Mouse (Mus musculus) forebrain, postnatal 0 days (tissue): ENCODE measurements around the gene Col25a1. TPM values are rescaled to one million over a fixed set of nuclear protein-coding genes. Genes with fewer than 3 reads are reported as not detected.
A peak's percentile ranks its signal among the peaks of the same experiment; 100 is the strongest.

ENCODE experiments used
- ATAC-seq: fragments of 200-750 bp; cut with Nextera tagmentation; 2 replicates; pipeline ENCODE4 v1.8.0; 2017; ENCODE audit warnings: mild to moderate bottlenecking, moderate library complexity
- DNase-seq: peaks from one replicate; pipeline ENCODE4 v3.0.0-alpha.2; 2015
- H3K27ac ChIP-seq: fragments of 300-500 bp; sonication (generic); 2 replicates; pipeline ENCODE4 v1.5.1; 2014; ENCODE audit warnings: low read depth, mild to moderate bottlenecking, antibody characterized with exemption, low read length, moderate library complexity, mixed read lengths
- H3K27me3 ChIP-seq: fragments of 300-500 bp; sonication (generic); 2 replicates; pipeline ENCODE4 v1.6.1; 2014; ENCODE audit warnings: mild to moderate bottlenecking, low read length, mixed read lengths; ENCODE audit not compliant: insufficient read depth
- H3K36me3 ChIP-seq: fragments of 300-500 bp; sonication (generic); 2 replicates; pipeline ENCODE4 v1.6.1; 2014; ENCODE audit warnings: mild to moderate bottlenecking, moderate library complexity; ENCODE audit not compliant: insufficient read depth
- H3K4me1 ChIP-seq: fragments of 300-500 bp; sonication (generic); 2 replicates; pipeline ENCODE4 v1.6.1; 2014; ENCODE audit warnings: antibody characterized with exemption; ENCODE audit not compliant: insufficient read depth
- H3K4me2 ChIP-seq: fragments of 300-500 bp; sonication (generic); 2 replicates; pipeline ENCODE4 v1.6.1; 2014; ENCODE audit warnings: low read depth, mild to moderate bottlenecking, moderate library complexity
- H3K4me3 ChIP-seq: fragments of 300-500 bp; sonication (generic); 2 replicates; pipeline ENCODE4 v1.5.1; 2014; ENCODE audit warnings: low read depth, low read length, mixed read lengths
- H3K9ac ChIP-seq: fragments of 300-500 bp; sonication (generic); 2 replicates; pipeline ENCODE4 v1.6.1; 2014; ENCODE audit warnings: mild to moderate bottlenecking
- H3K9me3 ChIP-seq: fragments of 300-500 bp; sonication (generic); 2 replicates; pipeline ENCODE4 v1.6.1; 2016; ENCODE audit warnings: low read length
- CTCF ChIP-seq: sonication (generic); IDR thresholded peaks from 2 replicates; pipeline ENCODE4 v1.5.1; 2016; ENCODE audit warnings: antibody characterized with exemption, control low read depth, low read depth
- WGBS: fragments of 180-500 bp; shearing (Covaris S2); extraction: QIAGEN DNeasy Blood & Tissue Kit; methylation state at CpG from one replicate; pipeline ENCODE4 v1.1.7; 2014; 5-methylcytosine and 5-hydroxymethylcytosine counted together
- polyA plus RNA-seq: library from polyadenylated mRNA; unstranded; fragments of >200 nt; fragmentation: Nextera tagmentation; extraction: Ambion mirVana; gene quantifications from 2 replicates; pipeline ENCODE4 v1.2.1, GENCODE M21; 2015
- total RNA-seq: library from RNA; depleted of rRNA; stranded (reverse); fragments of >200 nt; gene quantifications from 2 replicates; pipeline ENCODE4 v1.2.3, GENCODE M21; 2014

Col25a1 gene
- total and polyA plus RNA-seq, 2 experiments from 2014 or later, result 5.7 to 23.7 TPM

- no peak for ATAC-seq
These were observed 159.4 kb downstream of the Col25a1 start for GRCm38 (mm10) chr3:130290672-130291071.

GRCm38 (mm10) chr3:130291926-130292325 is 160.6 kb downstream of the Col25a1 start:
- no peak for TF ChIP-seq CTCF
- no peak for DNase-seq
- Histone ChIP-seq H3K9ac (no peak overlapping the region), H3K4me1 (no peaks in the 10 kb centered on the region), H3K27ac (no peak overlapping the region), H3K4me2 (no peak overlapping the region), H3K9me3 (no peaks in the 10 kb centered on the region), H3K4me3 (no peak overlapping the region), H3K27me3 (no peaks in the 10 kb centered on the region), H3K36me3 (no peaks in the 10 kb centered on the region)
- no peak for ATAC-seq
- WGBS, result 81% methylated on average over 5 of the region's 5 CpGs

More at GRCm38 (mm10) chr3:130290672-130291071, 159.4 kb downstream of the Col25a1 start:
- Histone ChIP-seq H3K27me3 (no peaks in the 10 kb centered on the region), H3K4me1 (no peaks in the 10 kb centered on the region), H3K9me3 (no peaks in the 10 kb centered on the region), H3K4me2 (no peak overlapping the region), H3K36me3 (no peaks in the 10 kb centered on the region), H3K27ac (no peak overlapping the region), H3K9ac (no peak overlapping the region), H3K4me3 (no peak overlapping the region)
- no peak for TF ChIP-seq CTCF
- 94% methylated on average over 5 of the region's 5 CpGs for WGBS
- DNase-seq, result no peak

- no peak for DNase-seq
- no peak for TF ChIP-seq CTCF
- no peaks in the 10 kb centered on the region for H3K36me3 ChIP-seq
- H3K4me2 ChIP-seq, result no peak overlapping the region
- no peak overlapping the region for H3K9ac ChIP-seq
- H3K4me3 ChIP-seq, result no peak overlapping the region
- no peaks in the 10 kb centered on the region for H3K4me1 ChIP-seq
- ATAC-seq, result no peak
- H3K27me3 ChIP-seq, result no peaks in the 10 kb centered on the region
- 87% methylated on average over 3 of the region's 3 CpGs for WGBS
- H3K27ac ChIP-seq, result no peak overlapping the region
- no peaks in the 10 kb centered on the region for H3K9me3 ChIP-seq
These were observed 169.2 kb downstream of the Col25a1 start for GRCm38 (mm10) chr3:130300530-130300929.

- Histone ChIP-seq H3K9ac (no peak overlapping the region), H3K4me3 (no peak overlapping the region), H3K4me1 (no peaks in the 10 kb centered on the region), H3K27me3 (no peaks in the 10 kb centered on the region), H3K36me3 (no peaks in the 10 kb centered on the region), H3K27ac (no peak overlapping the region), H3K9me3 (no peaks in the 10 kb centered on the region), H3K4me2 (no peak overlapping the region)
- no peak for ATAC-seq
- no peak for TF ChIP-seq CTCF
- no peak for DNase-seq
- WGBS, result 76% methylated on average over 12 of the region's 12 CpGs
These were observed 172.3 kb downstream of the Col25a1 start for GRCm38 (mm10) chr3:130303597-130303996.

- H3K4me1 ChIP-seq, result no peaks in the 10 kb centered on the region
- DNase-seq, result no peak
- no peak overlapping the region for H3K9ac ChIP-seq
- 45% methylated on average over 9 of the region's 9 CpGs for WGBS
- no peak for TF ChIP-seq CTCF
- no peak overlapping the region for H3K4me3 ChIP-seq
- no peak overlapping the region for H3K4me2 ChIP-seq
- no peaks in the 10 kb centered on the region for H3K9me3 ChIP-seq
- no peak overlapping the region for H3K27ac ChIP-seq
- no peaks in the 10 kb centered on the region for H3K36me3 ChIP-seq
- peak; percentile 58 for ATAC-seq
- no peaks in the 10 kb centered on the region for H3K27me3 ChIP-seq
These were observed 173.5 kb downstream of the Col25a1 start for GRCm38 (mm10) chr3:130304827-130305226.

- no peak for ATAC-seq
- Histone ChIP-seq H3K4me1 (no peaks in the 10 kb centered on the region; the same call in 1 of the 2 replicates), H3K4me2 (no peak overlapping the region), H3K4me3 (no peak overlapping the region), H3K27ac (no peak overlapping the region), H3K9me3 (no peaks in the 10 kb centered on the region), H3K36me3 (no peaks in the 10 kb centered on the region), H3K9ac (no peak overlapping the region), H3K27me3 (no peaks in the 10 kb centered on the region)
- DNase-seq, result no peak
- TF ChIP-seq CTCF, result no peak
- WGBS, result 92% methylated on average over 9 of the region's 9 CpGs
These were observed 174.4 kb downstream of the Col25a1 start for GRCm38 (mm10) chr3:130305686-130306085.

- 86% methylated on average over 4 of the region's 4 CpGs for WGBS
- no peak for TF ChIP-seq CTCF
- H3K4me1 ChIP-seq, result no peaks in the 10 kb centered on the region; the same call in 1 of the 2 replicates
- H3K9ac ChIP-seq, result no peak overlapping the region
- ATAC-seq, result no peak
- H3K9me3 ChIP-seq, result no peaks in the 10 kb centered on the region
- no peak overlapping the region for H3K27ac ChIP-seq
- no peak overlapping the region for H3K4me3 ChIP-seq
- no peak overlapping the region for H3K4me2 ChIP-seq
- DNase-seq, result no peak
- no peaks in the 10 kb centered on the region for H3K36me3 ChIP-seq
- H3K27me3 ChIP-seq, result no peaks in the 10 kb centered on the region
These were observed 178.0 kb downstream of the Col25a1 start for GRCm38 (mm10) chr3:130309277-130309676.
